Mouse (Mus musculus) 416B (cell line): ENCODE data around the gene AI413582.

Experiments
- DNase-seq: peaks from one replicate; pipeline ENCODE4 v3.0.0; 2011; ENCODE audit warnings: low read depth

Gene AI413582

DNA sequence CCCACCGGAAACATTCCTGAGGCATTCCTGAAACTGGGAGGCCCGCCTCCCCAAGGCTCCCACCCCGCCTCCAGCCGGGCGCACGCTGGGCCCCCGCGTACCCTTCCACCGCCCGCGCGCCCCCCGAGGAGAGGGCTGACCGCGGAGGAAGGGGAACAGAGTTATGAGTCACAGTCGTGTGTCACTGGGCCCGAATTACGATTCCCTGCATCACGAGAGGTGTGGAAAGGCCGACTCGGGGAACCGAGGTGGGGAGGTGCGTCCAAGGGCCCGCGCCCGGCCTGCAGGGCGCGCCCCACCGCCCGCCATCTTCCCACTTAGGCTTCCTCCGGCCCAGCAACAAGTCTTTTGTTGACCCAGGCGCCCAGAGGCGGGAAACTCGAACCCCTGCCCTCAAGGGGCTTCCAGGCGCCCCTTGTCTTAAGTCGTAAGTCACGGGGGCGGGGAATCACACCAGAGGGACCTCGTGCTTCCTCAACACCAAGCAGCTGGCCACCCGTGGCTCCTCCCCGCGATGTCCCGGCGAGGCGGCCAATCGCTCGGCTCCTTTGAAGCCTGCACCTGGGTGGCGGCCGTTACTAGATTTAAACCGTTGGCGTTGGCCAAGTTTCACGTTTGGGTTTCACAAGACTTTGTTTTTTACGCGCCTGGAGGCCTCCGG is 9.9 kb downstream of the AI413582 start:
- peak; percentile 97 for DNase-seq

- DNase-seq = peak; percentile 87
Observed at GRCm38 (mm10) chr17:27555075-27555511, 10.5 kb downstream of the AI413582 start.

GRCm38 (mm10) chr17:27554062-27554960 is 11.2 kb downstream of the AI413582 start:
- DNase-seq = peak; percentile 63

GRCm38 (mm10) chr17:27552215-27553201 is 13.0 kb downstream of the AI413582 start:
- DNase-seq = peak; percentile 94

DNA sequence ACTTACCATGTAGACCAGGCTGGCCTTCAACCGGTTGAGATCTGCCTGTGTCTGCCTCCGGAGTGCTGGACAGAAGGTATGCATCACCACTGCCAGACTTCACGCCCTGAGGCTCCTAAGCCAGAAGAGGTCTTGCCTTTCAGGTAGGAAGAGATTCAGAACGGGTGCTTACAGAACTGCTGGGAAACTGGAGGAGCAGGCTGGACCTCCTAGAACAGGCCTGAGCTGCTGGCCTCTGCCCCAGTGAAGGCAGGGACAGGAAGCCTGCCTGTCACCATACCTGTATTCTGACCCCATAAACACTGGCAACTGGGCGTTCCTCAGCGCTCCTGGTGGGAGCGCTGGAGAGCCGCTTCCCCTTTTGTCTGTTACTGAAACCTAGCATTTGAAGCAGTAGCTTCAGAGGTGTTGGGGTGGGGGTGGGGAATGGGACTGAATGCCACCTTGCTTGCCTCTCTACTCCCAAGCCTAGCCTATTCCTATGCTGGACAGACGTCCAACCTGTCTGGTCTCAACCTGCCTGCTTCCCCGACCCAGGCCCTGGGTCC is 14.1 kb downstream of the AI413582 start:
- no peak for DNase-seq

- DNase-seq = no peak
Observed at GRCm38 (mm10) chr17:27549234-27549633, 16.3 kb downstream of the AI413582 start.

DNA sequence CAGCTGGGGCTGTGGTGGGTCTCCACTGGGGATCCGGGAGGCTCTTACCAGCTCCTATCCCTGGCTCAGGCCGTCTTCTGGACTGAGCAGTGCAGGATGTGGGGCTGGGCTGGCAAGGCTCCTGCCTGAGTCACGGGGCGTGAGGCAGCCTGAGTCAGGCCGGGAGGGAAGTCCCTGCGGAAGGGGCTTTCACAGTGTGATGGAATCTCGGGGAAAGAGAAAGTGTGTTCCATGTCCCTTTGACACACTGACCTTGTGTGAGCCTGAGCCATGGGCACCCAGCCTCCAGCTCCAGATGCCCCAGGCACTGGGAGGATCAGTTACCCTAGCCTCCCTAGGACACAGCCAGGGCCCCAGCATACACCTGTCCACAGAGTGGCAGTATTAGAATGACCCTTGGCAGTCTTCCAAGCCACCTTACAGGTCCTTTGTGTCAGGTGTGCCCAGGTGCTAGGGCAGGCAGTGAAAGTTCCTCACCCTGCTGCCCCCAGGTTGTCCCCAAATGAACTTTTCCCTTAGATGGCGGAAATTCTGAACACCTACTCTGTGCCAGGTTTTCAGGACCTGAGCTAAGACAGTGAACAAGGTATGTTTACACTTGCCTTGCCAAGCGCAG is 18.2 kb downstream of the AI413582 start:
- DNase-seq = peak; percentile 78

DNA sequence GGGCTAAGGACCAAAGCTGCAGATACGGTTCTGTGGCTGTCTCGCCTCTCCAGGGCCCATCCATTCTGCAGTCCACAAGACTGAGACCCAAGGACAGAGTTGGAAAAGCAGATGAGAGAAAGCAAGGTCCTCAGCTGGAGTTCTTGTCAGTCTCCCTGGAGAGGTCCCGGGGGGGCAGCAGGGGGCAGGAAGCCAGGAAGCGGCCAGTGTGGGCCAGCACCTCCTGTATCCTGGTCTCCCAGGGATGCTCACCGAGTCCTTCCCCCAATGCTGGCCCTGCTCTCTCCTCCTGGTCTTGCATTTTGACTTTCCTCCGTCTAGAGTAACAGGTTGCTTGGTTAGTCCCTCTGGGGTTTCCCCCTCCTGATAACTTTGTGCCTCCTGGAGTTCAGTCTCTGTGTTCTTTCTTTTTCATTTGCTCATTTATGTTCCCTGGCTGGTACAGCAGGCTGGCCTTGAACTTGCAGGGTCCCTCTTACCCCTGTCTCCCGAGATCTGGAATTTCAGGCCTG is 18.9 kb downstream of the AI413582 start:
- DNase-seq = no peak

- no peak for DNase-seq
Observed at GRCm38 (mm10) chr17:27545991-27546390, 19.6 kb downstream of the AI413582 start.

- DNase-seq = no peak
Observed at GRCm38 (mm10) chr17:27544551-27544950, 21.0 kb downstream of the AI413582 start.

GRCm38 (mm10) chr17:27541984-27542383 is 23.6 kb downstream of the AI413582 start:
- no peak for DNase-seq

DNA sequence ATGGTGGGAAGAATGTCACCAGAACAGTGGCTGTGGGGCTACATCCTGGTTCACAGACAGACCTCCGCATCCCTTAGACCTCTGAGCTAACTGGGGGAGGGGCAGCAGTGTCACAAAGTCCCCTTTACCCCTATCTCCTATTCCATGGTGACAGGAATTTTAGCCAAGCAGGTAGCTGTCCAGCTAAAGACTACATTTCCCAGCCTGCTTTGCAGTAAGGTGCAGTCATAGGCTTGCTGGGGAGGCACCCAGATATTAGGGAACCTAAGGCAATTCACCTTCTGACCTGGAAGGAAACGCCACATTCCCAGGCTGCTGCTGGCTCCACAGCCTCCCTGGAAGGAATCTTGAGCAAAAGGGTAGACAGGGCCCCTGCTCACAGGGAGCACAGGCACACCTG is 24.3 kb downstream of the AI413582 start:
- DNase-seq = no peak

GRCm38 (mm10) chr17:27534718-27535117 is 30.8 kb downstream of the AI413582 start:
- peak; percentile 86 for DNase-seq

- DNase-seq = peak; percentile 54
Observed at GRCm38 (mm10) chr17:27533354-27533753, 32.2 kb downstream of the AI413582 start.

- DNase-seq = peak; percentile 59
Observed at GRCm38 (mm10) chr17:27532095-27532494, 33.5 kb downstream of the AI413582 start.

- no peak for DNase-seq
Observed at GRCm38 (mm10) chr17:27528767-27529166, 36.8 kb downstream of the AI413582 start.

DNA sequence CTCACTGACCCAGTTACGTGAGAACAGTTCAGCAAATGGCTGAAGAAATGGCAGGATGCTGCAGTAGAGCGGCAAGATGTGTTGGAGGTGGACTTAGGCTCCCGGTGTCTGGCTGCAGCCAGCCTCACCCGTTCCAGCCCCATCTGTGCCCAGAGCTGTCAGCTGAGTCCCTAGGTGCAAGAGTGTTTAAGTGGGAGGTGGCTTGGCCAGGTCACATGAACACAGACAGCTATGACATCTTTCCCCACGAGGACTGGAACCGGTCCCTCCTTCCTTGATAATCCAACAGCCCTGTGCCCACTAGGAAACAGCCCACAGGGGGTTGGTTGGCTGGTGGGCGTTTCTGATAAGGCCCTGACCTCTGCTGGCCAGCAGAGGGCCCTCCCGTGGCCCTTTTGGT is 37.5 kb downstream of the AI413582 start:
- no peak for DNase-seq

DNA sequence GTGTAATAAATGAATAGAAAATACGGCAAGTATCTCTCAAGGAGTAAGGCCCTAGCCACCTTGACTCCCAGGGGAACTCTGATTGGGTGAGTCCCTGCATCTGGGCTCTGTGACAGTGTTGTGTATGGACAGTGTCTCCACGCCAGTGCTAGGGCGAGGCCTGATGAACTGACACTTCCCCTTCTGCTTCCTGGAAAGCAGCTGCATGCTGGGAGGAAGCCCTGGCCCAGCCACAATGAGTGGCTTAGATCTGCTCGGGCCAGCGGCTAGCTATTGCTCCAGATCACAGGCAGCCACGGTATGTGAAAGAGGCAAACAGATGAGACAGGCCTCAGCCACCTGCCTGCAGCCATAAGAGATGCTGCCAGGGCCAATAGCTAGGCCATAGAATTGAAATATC is 38.4 kb downstream of the AI413582 start:
- peak; percentile 58 for DNase-seq

DNA sequence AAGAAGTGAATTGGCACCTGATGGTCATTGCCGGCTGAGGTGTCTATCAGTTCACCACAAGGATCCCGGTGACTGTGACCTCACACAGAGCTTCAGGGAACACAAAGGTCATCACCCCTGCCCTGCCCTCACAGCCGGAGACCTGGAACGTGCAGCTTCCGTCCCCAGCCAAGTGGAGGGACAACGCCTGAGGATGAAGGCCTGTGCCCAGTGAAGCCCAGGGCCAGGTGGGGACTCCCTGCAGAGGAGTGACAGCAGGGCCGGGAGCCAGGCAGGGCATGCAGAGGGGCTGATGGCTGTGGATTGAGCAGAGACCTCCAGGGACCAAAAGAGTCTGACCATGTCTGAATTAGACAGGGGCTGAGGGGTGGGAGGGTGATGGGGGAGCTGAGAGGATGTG is 42.4 kb downstream of the AI413582 start:
- no peak for DNase-seq

DNA sequence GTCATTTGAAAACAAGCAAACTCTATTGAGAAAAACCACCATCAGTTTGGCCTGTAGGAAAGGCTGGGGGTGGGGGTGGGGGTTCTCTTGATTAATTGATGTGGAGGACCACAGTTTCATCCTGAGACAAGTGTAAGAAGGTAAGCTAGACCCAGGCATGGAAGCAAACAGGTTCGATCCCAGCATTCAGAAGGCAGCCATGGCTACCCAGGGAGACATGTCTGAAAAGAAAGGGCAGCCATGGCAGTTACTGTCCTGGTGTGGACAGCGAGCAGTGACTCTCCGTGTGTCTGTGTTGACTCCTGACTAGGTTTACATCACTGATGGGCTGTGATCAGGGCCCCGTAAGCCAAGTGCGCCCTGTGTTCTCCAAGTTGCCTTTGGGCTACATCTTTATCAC is 44.3 kb downstream of the AI413582 start, which contains the start of gene Grm4:
TSS of gene Grm4 (minus strand) at position 101 of the 400 bp plus-strand sequence.
- DNase-seq = no peak

- DNase-seq = peak; percentile 48
Observed at GRCm38 (mm10) chr17:27520557-27520956, 45.0 kb downstream of the AI413582 start.
